Mouse (Mus musculus): ENCODE results near the gene L3mbtl2. TPM values are rescaled to one million over a fixed set of nuclear protein-coding genes. Genes with fewer than 3 reads are reported as not detected.
A peak's percentile ranks its signal among the peaks of the same experiment; 100 is the strongest.
"Not testable (repeated sequence)": the region's sequence is repeated elsewhere in the genome, so short reads cannot be mapped to it uniquely, and the experiment has no call there.

The L3mbtl2 gene
- total and polyA plus RNA-seq, 2 experiments from 2014 or later: 28.5 to 30.9 TPM

- DNase-seq (peak; percentile 38), ATAC-seq (peak; percentile 62)
- no peak within 1 kb of the TSS for H3K4me2 ChIP-seq (ENCODE audit: low read depth)
- H3K9me3 ChIP-seq (ENCODE audit: low read length): no peaks in the 10 kb centered on the region
- H3K27me3 ChIP-seq (ENCODE audit: insufficient read depth, low read length): no peaks in the 10 kb centered on the region
- H3K9ac ChIP-seq: no peak within 1 kb of the TSS
- 41% methylated on average over 7 of the region's 7 CpGs for WGBS
- H3K36me3 ChIP-seq (ENCODE audit: insufficient read depth): no peaks in the 10 kb centered on the region
- TF ChIP-seq CTCF (IDR thresholded peaks at IDR 0.05; ENCODE audit: low read depth): no peak
- 0 out of 2 replicates have a peak, but pooled peaks cover 11% of the 10 kb centered on the region for H3K4me1 ChIP-seq (ENCODE audit: insufficient read depth)
- no peak within 1 kb of the TSS for H3K27ac ChIP-seq (ENCODE audit: low read depth, low read length)
- no peak within 1 kb of the TSS for H3K4me3 ChIP-seq (ENCODE audit: low read depth, low read length)
These were observed 33.5 kb downstream of the L3mbtl2 start, which contains the start of gene Chadl for GRCm38 (mm10) chr15:81697175-81697574. TSS of gene Chadl (minus strand) at chr15:81697287.

GRCm38 (mm10) chr15:81697847-81698246 lies 34.2 kb downstream of the L3mbtl2 start:
- no peaks in the 10 kb centered on the region for H3K9me3 ChIP-seq (ENCODE audit: low read length)
- DNase-seq (peak; percentile 56), ATAC-seq (no peak)
- H3K27me3 ChIP-seq (ENCODE audit: insufficient read depth, low read length): no peaks in the 10 kb centered on the region
- 0 out of 2 replicates have a peak, but pooled peaks cover 7% of the 10 kb centered on the region for H3K4me1 ChIP-seq (ENCODE audit: insufficient read depth)
- H3K4me3 ChIP-seq (ENCODE audit: low read depth, low read length): no peak overlapping the region
- H3K4me2 ChIP-seq (ENCODE audit: low read depth): no peak overlapping the region
- peak; percentile 61 for TF ChIP-seq CTCF (IDR thresholded peaks at IDR 0.05; ENCODE audit: low read depth)
- H3K9ac ChIP-seq: no peak overlapping the region
- no peaks in the 10 kb centered on the region for H3K36me3 ChIP-seq (ENCODE audit: insufficient read depth)
- WGBS: 52% methylated on average over 3 of the region's 3 CpGs
- H3K27ac ChIP-seq (ENCODE audit: low read depth, low read length): no peak overlapping the region

- Histone ChIP-seq H3K9me3 (ENCODE audit: low read length) (no peaks in the 10 kb centered on the region), H3K36me3 (ENCODE audit: insufficient read depth) (peaks cover 4% of the 10 kb centered on the region; the same call in 1 of the 2 replicates), H3K4me2 (ENCODE audit: low read depth) (no peak overlapping the region), H3K27me3 (ENCODE audit: insufficient read depth, low read length) (no peaks in the 10 kb centered on the region), H3K27ac (ENCODE audit: low read depth, low read length) (no peak overlapping the region), H3K4me3 (ENCODE audit: low read depth, low read length) (no peak overlapping the region), H3K9ac (no peak overlapping the region), H3K4me1 (ENCODE audit: insufficient read depth) (0 out of 2 replicates have a peak, but pooled peaks cover 3% of the 10 kb centered on the region)
- ATAC-seq (no peak), DNase-seq (no peak)
- no peak for TF ChIP-seq CTCF (IDR thresholded peaks at IDR 0.05; ENCODE audit: low read depth)
- WGBS: 80% methylated on average over 2 of the region's 2 CpGs
These were observed 34.8 kb downstream of the L3mbtl2 start for GRCm38 (mm10) chr15:81698532-81698931.

- no peaks in the 10 kb centered on the region for H3K4me1 ChIP-seq (ENCODE audit: insufficient read depth)
- no peak overlapping the region for H3K4me3 ChIP-seq (ENCODE audit: low read depth, low read length)
- no peaks in the 10 kb centered on the region for H3K9me3 ChIP-seq (ENCODE audit: low read length)
- peaks cover 20% of the 10 kb centered on the region for H3K36me3 ChIP-seq (ENCODE audit: insufficient read depth)
- 76% methylated on average over 2 of the region's 2 CpGs for WGBS
- H3K27ac ChIP-seq (ENCODE audit: low read depth, low read length): no peak overlapping the region
- DNase-seq (no peak), ATAC-seq (no peak)
- no peak for TF ChIP-seq CTCF (IDR thresholded peaks at IDR 0.05; ENCODE audit: low read depth)
- no peak overlapping the region for H3K4me2 ChIP-seq (ENCODE audit: low read depth)
- no peak overlapping the region for H3K9ac ChIP-seq
- H3K27me3 ChIP-seq (ENCODE audit: insufficient read depth, low read length): no peaks in the 10 kb centered on the region
These were observed 36.5 kb downstream of the L3mbtl2 start for GRCm38 (mm10) chr15:81700161-81700560.

- Histone ChIP-seq H3K4me1 (ENCODE audit: insufficient read depth) (no peaks in the 10 kb centered on the region), H3K9ac (no peak overlapping the region), H3K9me3 (ENCODE audit: low read length) (no peaks in the 10 kb centered on the region), H3K4me2 (ENCODE audit: low read depth) (no peak overlapping the region), H3K27me3 (ENCODE audit: insufficient read depth, low read length) (no peaks in the 10 kb centered on the region), H3K4me3 (ENCODE audit: low read depth, low read length) (no peak overlapping the region), H3K36me3 (ENCODE audit: insufficient read depth) (peaks cover 25% of the 10 kb centered on the region), H3K27ac (ENCODE audit: low read depth, low read length) (no peak overlapping the region)
- ATAC-seq (no peak), DNase-seq (no peak)
- no peak for TF ChIP-seq CTCF (IDR thresholded peaks at IDR 0.05; ENCODE audit: low read depth)
- 88% methylated on average over 8 of the region's 8 CpGs for WGBS
These were observed 36.9 kb downstream of the L3mbtl2 start for GRCm38 (mm10) chr15:81700601-81701000.

- not testable (repeated sequence) for H3K4me1 ChIP-seq (ENCODE audit: insufficient read depth); H3K9me3 ChIP-seq (ENCODE audit: low read length); ATAC-seq; H3K4me2 ChIP-seq (ENCODE audit: low read depth); H3K4me3 ChIP-seq (ENCODE audit: low read depth, low read length); DNase-seq; H3K9ac ChIP-seq; H3K27ac ChIP-seq (ENCODE audit: low read depth, low read length); H3K27me3 ChIP-seq (ENCODE audit: insufficient read depth, low read length)
- WGBS: 80% methylated on average over 4 of the region's 4 CpGs
- TF ChIP-seq CTCF (IDR thresholded peaks at IDR 0.05; ENCODE audit: low read depth): peak; percentile 21
- H3K36me3 ChIP-seq (ENCODE audit: insufficient read depth): peaks cover 32% of the 10 kb centered on the region
These were observed 37.7 kb downstream of the L3mbtl2 start for GRCm38 (mm10) chr15:81701350-81701749.

GRCm38 (mm10) chr15:81702306-81703093 lies 38.8 kb downstream of the L3mbtl2 start:
- H3K4me2 ChIP-seq (ENCODE audit: low read depth): no peak overlapping the region
- H3K27me3 ChIP-seq (ENCODE audit: insufficient read depth, low read length): no peaks in the 10 kb centered on the region
- WGBS: 88% methylated on average over 13 of the region's 13 CpGs
- TF ChIP-seq CTCF (IDR thresholded peaks at IDR 0.05; ENCODE audit: low read depth): no peak
- no peak overlapping the region for H3K9ac ChIP-seq
- H3K9me3 ChIP-seq (ENCODE audit: low read length): no peaks in the 10 kb centered on the region
- H3K4me1 ChIP-seq (ENCODE audit: insufficient read depth): no peaks in the 10 kb centered on the region
- H3K36me3 ChIP-seq (ENCODE audit: insufficient read depth): peaks cover 34% of the 10 kb centered on the region
- DNase-seq: no peak
- H3K4me3 ChIP-seq (ENCODE audit: low read depth, low read length): no peak overlapping the region
- ATAC-seq: no peak
- no peak overlapping the region for H3K27ac ChIP-seq (ENCODE audit: low read depth, low read length)
